Mouse (Mus musculus) neutrophil, adult 83 days (primary cell): ENCODE results near the gene Cdhr2. TPM values are rescaled to one million over a fixed set of nuclear protein-coding genes. Genes with fewer than 3 reads are reported as not detected.

Experiments
- total RNA-seq, 2 experiments: library from RNA; stranded (reverse); gene quantifications; one replicate each; pipeline ENCODE4 v1.2.4; 2023

Gene Cdhr2
- total RNA-seq, result not detected

DNA sequence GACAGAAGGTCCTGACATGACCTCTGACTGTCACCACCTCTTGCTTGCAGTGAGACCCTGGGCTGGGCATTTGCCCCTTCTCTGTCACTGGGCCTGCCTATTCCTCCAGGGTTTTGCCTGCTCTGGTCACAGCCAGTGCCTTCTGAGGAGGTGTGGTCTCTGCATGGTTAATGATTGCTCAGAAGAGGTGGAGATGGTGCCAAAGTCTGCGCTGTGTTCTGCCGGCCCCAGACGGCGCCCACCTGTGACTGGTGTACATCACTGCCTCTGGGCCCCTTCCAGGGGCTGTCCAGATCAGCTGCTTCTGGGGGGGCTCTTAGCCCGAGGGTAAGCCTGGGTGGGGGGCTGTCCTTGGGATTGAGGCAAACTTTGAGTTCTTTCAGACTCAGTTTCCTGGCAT lies at the start of gene Cdhr2:
TSS of gene Cdhr2 (plus strand) at position 219 of the 400 bp plus-strand sequence.

DNA sequence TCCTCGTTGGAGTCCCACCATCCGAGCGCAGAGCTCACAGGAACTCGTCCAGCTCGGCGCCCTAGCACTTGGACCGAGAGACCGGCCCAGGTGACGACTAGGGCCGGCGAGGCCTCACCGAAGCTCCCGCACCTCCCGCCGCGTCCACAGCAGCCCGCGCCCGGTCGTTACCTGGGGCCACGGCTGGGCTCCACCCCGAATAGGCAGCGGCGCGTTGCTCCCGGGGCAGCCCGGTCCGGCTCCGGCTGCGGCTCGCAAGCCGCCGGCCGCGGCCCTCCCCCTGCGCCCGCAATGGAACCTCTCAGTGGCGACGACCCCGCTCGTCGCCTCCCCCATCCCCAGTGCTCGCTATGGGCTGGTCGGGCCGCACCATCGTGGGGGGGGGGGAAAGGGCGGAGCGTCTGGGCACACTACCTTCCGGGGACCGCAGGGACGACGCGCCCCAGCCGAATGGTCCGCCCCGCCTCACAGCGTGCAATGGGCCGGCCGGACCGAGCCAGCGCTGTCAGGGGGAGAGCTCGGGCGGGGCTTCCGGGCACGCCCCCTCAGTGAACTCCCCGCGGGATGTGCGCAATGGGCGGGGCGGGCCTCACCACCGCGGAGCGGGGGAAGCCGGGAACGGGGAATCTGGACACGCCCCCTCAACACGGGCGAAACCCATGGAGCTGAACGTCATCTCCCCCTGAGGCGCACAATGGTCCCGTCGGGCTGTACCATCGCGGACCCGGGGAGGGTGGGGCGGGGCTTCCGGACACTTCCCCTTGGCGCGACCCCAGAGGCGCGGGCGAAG lies 7.5 kb upstream of the Cdhr2 start, which contains the start of gene Rnf44:
TSS of gene Rnf44 (minus strand) at position 350 of the 790 bp plus-strand sequence.

DNA sequence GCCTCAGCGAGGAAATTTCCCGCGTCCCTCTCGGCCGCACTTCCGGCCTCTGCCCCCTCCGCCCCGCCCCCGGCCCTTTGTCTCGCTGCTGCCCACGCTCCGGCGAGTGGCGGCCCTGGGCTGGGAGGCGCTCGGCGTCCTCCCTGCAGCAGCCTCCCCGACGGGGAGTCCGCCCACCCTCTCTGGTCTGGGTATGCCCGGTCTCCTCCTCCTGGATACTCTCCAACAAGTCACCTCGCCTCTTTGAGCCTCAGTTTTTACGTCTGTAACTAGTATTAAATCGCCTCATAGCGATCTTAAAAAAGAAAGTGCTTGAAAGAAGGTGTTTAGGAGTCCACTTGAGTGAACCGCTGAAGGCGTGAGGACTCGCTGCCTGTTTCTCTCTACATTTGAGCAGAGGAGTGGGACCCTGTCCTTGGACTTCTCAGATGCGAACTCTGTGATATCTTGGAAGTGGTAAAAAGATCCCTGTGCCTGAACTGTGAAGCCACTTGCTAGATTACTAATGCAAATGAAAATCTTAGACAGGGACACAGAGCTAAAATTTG lies 48.7 kb downstream of the Cdhr2 start, which contains the start of gene Gprin1:
TSS of gene Gprin1 (minus strand) at position 11 of the 548 bp plus-strand sequence.

DNA sequence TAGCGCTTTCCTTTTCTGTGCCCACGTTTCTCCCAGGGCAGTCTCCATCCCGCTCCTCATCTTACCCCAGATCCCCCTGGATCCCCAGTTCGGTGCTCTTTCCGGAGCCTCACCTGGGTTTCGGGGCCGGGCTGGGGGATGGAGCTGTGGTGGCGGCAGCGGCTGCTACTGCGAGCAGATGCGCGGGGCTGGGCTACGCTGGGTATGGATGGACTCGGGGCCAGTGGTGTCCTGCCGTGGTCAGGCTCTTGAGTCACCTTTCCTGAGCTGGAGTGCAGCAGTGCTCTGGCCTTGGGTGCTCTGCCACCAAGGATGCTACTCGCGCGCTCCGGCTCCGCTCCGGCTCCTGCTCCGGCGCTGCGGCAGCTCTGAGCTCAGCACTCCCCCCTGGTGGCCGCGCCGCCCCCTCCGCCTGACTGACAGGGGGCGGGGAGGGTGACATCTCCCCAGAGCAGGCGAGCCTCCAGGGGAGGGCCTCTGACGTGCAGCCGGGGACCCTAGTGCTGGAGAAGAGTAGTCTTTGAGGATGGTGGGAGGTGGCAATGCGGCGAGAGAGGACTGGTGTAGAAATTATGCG lies 65.0 kb downstream of the Cdhr2 start, which contains the start of gene Sncb:
TSS of gene Sncb (minus strand) at position 404 of the 577 bp plus-strand sequence.

DNA sequence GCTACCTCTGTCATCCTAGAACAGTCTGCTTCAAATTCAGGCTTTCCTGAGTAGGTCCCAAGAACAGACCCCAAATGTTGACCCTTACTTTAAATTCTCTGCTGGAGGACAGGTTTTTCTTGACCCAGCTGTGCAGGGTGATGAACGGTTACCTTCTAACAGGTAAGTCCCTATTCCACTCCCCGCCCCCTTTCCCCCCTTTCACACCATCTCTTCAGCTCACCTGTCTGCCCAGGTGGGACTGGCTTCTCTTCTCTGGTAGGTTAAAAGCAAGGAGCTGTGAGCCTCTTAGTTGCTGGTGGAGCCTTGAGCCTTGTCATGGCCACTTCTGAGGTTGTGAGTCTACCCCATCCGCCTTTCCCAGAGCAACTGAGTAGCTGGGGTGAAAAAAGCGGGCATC lies 82.4 kb downstream of the Cdhr2 start, which contains the start of gene Eif4e1b:
TSS of gene Eif4e1b (plus strand) at position 301 of the 400 bp plus-strand sequence.

Other genes with a start within 250 kb of the Cdhr2 start
- 10 to 100 TPM; 17.6 to 20.1 TPM for gene Thoc3, start 232.6 kb upstream of the Cdhr2 start, total RNA-seq
- 1 to 10 TPM; 5.0 to 6.7 TPM for gene Simc1, start 197.7 kb upstream of the Cdhr2 start, total RNA-seq
- gene 4833439L19Rik, start 136.0 kb upstream of the Cdhr2 start, total RNA-seq, result 10 to 100 TPM; 35.0 to 37.0 TPM
- gene Arl10, start 126.4 kb upstream of the Cdhr2 start, total RNA-seq, result 1 to 10 TPM; 6.4 to 8.8 TPM
- 10 to 100 TPM in 1 of 2 experiments, 1 to 10 TPM in 1; 8.7 to 10.0 TPM for gene Nop16, start 111.4 kb upstream of the Cdhr2 start, total RNA-seq
- gene Higd2a, start 111.3 kb upstream of the Cdhr2 start, total RNA-seq, result 10 to 100 TPM; 62.8 to 71.2 TPM
- 1 to 10 TPM; 6.0 to 7.0 TPM for gene Cltb, start 90.1 kb upstream of the Cdhr2 start, total RNA-seq
- 10 to 100 TPM; 27.8 to 33.2 TPM for gene Faf2, start 79.7 kb upstream of the Cdhr2 start, total RNA-seq
- 100 to 1,000 TPM; 133 to 134 TPM for gene Rnf44, start 7.6 kb upstream of the Cdhr2 start, total RNA-seq
- not detected for gene Gprin1, start 48.4 kb downstream of the Cdhr2 start, total RNA-seq
- not detected for gene Sncb, start 65.1 kb downstream of the Cdhr2 start, total RNA-seq
- gene Eif4e1b, start 82.5 kb downstream of the Cdhr2 start, total RNA-seq, result not detected
- gene Tspan17, start 87.9 kb downstream of the Cdhr2 start, total RNA-seq, result 10 to 100 TPM in 1 of 2 experiments, 1 to 10 TPM in 1; 4.4 to 13.8 TPM
- under 1 TPM in 1 of 2 experiments, not detected in 1; 0.20 TPM for gene Unc5a, start 247.9 kb downstream of the Cdhr2 start, total RNA-seq